Mouse (Mus musculus) olfactory bulb, adult 2 months (tissue): Measurements from ENCODE around the gene Sumo3. TPM values are rescaled to one million over a fixed set of nuclear protein-coding genes. Genes with fewer than 3 reads are reported as not detected.

Source experiments
- H3K27ac ChIP-seq: fragments of 200-500 bp; 2 replicates; pipeline ENCODE4 v1.5.1; 2012; ENCODE audit warnings: low read depth, low read length; ENCODE audit not compliant: insufficient read depth
- H3K4me1 ChIP-seq: fragments of 200-500 bp; 2 replicates; pipeline ENCODE4 v1.6.1; 2012; ENCODE audit warnings: low read length; ENCODE audit not compliant: control insufficient read depth, insufficient read depth
- H3K4me3 ChIP-seq: fragments of 200-500 bp; 2 replicates; pipeline ENCODE4 v1.5.1; 2012; ENCODE audit warnings: mild to moderate bottlenecking, low read depth, low read length, moderate library complexity; ENCODE audit not compliant: insufficient read depth
- CTCF ChIP-seq: fragments of 200-500 bp; IDR thresholded peaks from 2 replicates; pipeline ENCODE4 v1.5.1; 2012; ENCODE audit warnings: low read depth, mild to moderate bottlenecking, low read length, moderate library complexity; ENCODE audit not compliant: insufficient read depth
- POLR2A ChIP-seq: fragments of 200-500 bp; IDR thresholded peaks from 2 replicates; pipeline ENCODE4 v1.6.1; 2012; ENCODE audit warnings: mild to moderate bottlenecking, low read depth, low read length, moderate library complexity; ENCODE audit not compliant: insufficient read depth
- WGBS: fragments of 180-500 bp; shearing (Covaris S2); methylation state at CpG from one replicate; pipeline ENCODE4 v1.1.7; 2018; 5-methylcytosine and 5-hydroxymethylcytosine counted together
- polyA plus RNA-seq: library from polyadenylated mRNA; stranded (reverse); fragments of >200 nt; gene quantifications from 2 replicates; pipeline ENCODE4 v1.2.4, GENCODE M21; 2012; ENCODE audit warnings: low replicate concordance; ENCODE audit not compliant: missing spikeins, insufficient read depth, insufficient read length

The Sumo3 gene
- polyA plus RNA-seq, 1 experiment: not detected

DNA sequence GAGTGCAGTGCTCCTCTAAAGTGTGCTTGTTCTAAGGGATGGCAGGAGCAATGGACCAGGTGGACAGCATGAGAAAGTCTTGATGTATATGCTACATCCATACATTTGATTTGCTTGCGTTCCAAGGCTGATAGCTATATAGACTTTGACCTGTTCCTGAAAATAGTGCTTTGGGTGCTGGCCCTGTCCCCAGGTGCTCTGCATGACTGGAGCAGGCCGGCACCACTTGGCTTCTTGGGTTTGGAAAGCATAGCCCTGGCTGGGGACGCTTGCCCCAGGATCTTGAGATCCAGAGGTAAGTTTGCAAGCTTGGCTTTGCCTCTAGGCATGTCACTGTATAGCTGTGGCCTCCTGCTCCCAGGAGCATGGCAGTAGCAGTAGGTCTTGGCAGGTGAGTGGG is 19.3 kb upstream of the Sumo3 start:
- no peak overlapping the region for H3K4me3 ChIP-seq
- WGBS: 84% methylated on average over 3 of the region's 3 CpGs
- H3K27ac ChIP-seq: 0 out of 2 replicates have a peak overlapping the region, but pooled peaks have one; percentile 48

GRCm38 (mm10) chr10:77587091-77587775 is 18.7 kb upstream of the Sumo3 start:
- H3K4me3 ChIP-seq: no peak overlapping the region
- H3K27ac ChIP-seq: peak overlapping the region; percentile 48
- WGBS: 88% methylated on average over 6 of the region's 6 CpGs
- peaks cover 55% of the 10 kb centered on the region for H3K4me1 ChIP-seq
- TF ChIP-seq CTCF: no peak
- TF ChIP-seq POLR2A: no peak

More for the DNA sequence above, 19.3 kb upstream of the Sumo3 start:
- H3K4me1 ChIP-seq: peaks cover 53% of the 10 kb centered on the region
- no peak for TF ChIP-seq CTCF
- TF ChIP-seq POLR2A: no peak

DNA sequence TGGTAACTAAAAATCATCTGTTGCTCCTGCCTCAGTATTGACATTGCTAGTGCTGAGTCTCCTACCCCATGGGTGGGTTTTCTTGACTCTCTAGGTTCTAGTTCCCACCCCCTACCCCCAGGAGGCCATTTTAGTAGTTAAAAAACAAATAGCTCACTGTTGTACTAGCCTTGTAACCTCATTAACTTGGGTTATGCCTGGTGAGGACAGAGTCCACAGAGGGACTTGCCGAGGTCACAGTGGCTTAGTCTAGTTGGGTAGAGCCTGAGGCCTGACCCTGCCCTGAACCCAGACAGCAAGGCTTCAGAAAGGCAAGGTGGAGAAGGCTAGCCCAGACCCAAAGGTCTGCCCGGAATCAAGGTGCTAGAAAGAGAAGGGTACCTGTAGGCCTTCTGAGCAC is 17.9 kb upstream of the Sumo3 start:
- Histone ChIP-seq H3K4me1 (peaks cover 56% of the 10 kb centered on the region), H3K27ac (peak overlapping the region; percentile 48; the same call in 1 of the 2 replicates), H3K4me3 (no peak overlapping the region)
- WGBS: 82% methylated on average over 2 of the region's 2 CpGs
- TF ChIP-seq CTCF: no peak
- no peak for TF ChIP-seq POLR2A

- TF ChIP-seq POLR2A: no peak
- TF ChIP-seq CTCF: no peak
- Histone ChIP-seq H3K4me3 (no peak overlapping the region), H3K27ac (peak overlapping the region; percentile 87; the same call in 1 of the 2 replicates), H3K4me1 (peaks cover 60% of the 10 kb centered on the region)
- WGBS: 71% methylated on average over 7 of the region's 7 CpGs
Observed at GRCm38 (mm10) chr10:77589117-77589516, 16.8 kb upstream of the Sumo3 start.

DNA sequence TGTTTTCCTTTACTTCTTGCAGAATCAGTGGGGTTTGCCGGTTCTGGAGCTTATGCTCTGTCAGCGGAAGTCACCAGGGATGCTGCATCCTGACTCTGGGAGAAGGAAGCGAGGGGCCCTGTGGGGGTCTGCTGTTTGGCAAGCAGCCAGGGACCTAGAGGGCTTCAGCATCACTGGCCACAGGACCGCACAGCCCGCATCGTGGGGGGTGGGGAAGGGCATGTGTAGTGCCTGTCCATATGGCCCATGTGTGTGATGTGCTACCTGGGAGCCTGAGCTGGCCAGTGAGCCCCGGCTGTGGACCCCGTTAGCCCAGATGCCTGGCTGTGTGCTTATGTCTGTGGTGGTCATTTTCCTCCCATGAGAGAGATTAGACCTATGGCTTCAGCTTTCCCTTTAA is 16.1 kb upstream of the Sumo3 start:
- Histone ChIP-seq H3K4me3 (no peak overlapping the region), H3K4me1 (peaks cover 60% of the 10 kb centered on the region), H3K27ac (peak overlapping the region; percentile 87)
- TF ChIP-seq CTCF: no peak
- TF ChIP-seq POLR2A: no peak
- WGBS: 65% methylated on average over 8 of the region's 8 CpGs

GRCm38 (mm10) chr10:77590812-77591211 is 15.1 kb upstream of the Sumo3 start:
- 28% methylated on average over 6 of the region's 6 CpGs for WGBS
- TF ChIP-seq POLR2A: no peak
- peak; percentile 52; the same call in 1 of the 2 replicates for TF ChIP-seq CTCF
- H3K4me1 ChIP-seq: peaks cover 63% of the 10 kb centered on the region
- H3K27ac ChIP-seq: peak overlapping the region; percentile 87
- no peak overlapping the region for H3K4me3 ChIP-seq

GRCm38 (mm10) chr10:77591546-77591945 is 14.4 kb upstream of the Sumo3 start:
- H3K4me3 ChIP-seq: no peak overlapping the region
- H3K4me1 ChIP-seq: peaks cover 64% of the 10 kb centered on the region
- no peak for TF ChIP-seq POLR2A
- no peak for TF ChIP-seq CTCF
- H3K27ac ChIP-seq: peak overlapping the region; percentile 87
- WGBS: 17% methylated on average over 6 of the region's 6 CpGs

- WGBS: 46% methylated on average over 2 of the region's 2 CpGs
- TF ChIP-seq CTCF (no peak), POLR2A (no peak)
- Histone ChIP-seq H3K4me3 (no peak overlapping the region), H3K4me1 (peaks cover 32% of the 10 kb centered on the region), H3K27ac (no peak overlapping the region; the same call in 1 of the 2 replicates)
Observed at GRCm38 (mm10) chr10:77596060-77596459, 9.8 kb upstream of the Sumo3 start.

DNA sequence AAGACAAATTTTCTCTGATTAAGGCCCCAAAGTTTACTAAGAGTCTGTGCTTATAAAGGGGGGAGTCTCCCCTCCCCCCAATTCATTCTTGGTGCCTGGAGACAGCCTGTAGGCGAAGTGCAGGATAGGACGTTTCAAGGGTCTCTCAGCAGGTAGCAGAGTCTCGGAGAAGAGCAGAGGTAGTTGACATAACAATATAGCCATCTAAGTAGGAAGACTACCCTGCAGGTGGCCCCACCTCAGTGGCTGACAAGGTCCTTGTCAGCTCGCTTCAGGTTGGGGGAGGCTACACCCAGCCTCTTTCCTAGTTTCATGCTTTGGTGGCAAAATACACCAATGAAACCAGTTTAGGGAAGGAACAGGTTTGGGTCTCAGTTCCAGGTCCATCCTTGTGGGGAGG is 2.9 kb upstream of the Sumo3 start:
- H3K27ac ChIP-seq: no peak overlapping the region
- no peak for TF ChIP-seq POLR2A

More for the DNA sequence above, 2.9 kb upstream of the Sumo3 start:
- H3K4me1 ChIP-seq: peaks cover 18% of the 10 kb centered on the region
- H3K4me3 ChIP-seq: no peak overlapping the region
- 65% methylated on average over 4 of the region's 4 CpGs for WGBS
